9 mouse cellular contexts compared by ENCODE assay signal in genomic region chr8:108822841-108823266, GRCm38 (mm10).
A peak's percentile ranks its signal among the peaks of the same experiment; 100 is the strongest.
DNase-seq lines count a peak whose midpoint lies in the region; ATAC-seq lines count a peak whose summit lies in the region.
"Had no signal": no experiment of that assay in that cellular context is flagged by ENCODE, and none has a peak within 500 bp of the region (broad histone marks: within the 10 kb centered on the region; RNA-seq: fewer than 3 reads in every experiment).

No protein-coding gene starts in this region.

- DNase-seq in left cerebral cortex, postnatal 4 days: peak; percentile 48
- no peak for DNase-seq in left cerebral cortex, postnatal 14 days (ENCODE audit: low spot score in 2 of 2)
- peak; percentile 36 to 43 for DNase-seq in adrenal gland, adult 18-20 months (ENCODE audit: low spot score in 2 of 2)
- peak; percentile 34 for DNase-seq in kidney, postnatal 14 days
- no peak for DNase-seq in left cerebral cortex, adult 9 months (ENCODE audit: low spot score in 2 of 2)
- no peak for DNase-seq in gastrocnemius, postnatal 25 days
- no peak for DNase-seq in heart, adult 9 months (ENCODE audit: low spot score in 2 of 2)

- H3K27ac ChIP-seq in neural tube, embryonic 13.5 days (replicated peaks): peak overlapping the region; percentile 7; the same call in 1 of the 2 replicates
- H3K27ac ChIP-seq: heart, embryonic 15.5 days had no signal

- H3K4me1 ChIP-seq in neural tube, embryonic 13.5 days (replicated peaks): peaks cover 79% of the 10 kb centered on the region

- no peak overlapping the region for H3K4me2 ChIP-seq in neural tube, embryonic 13.5 days
- H3K4me2 ChIP-seq: heart, embryonic 15.5 days had no signal

- H3K27me3 ChIP-seq in neural tube, embryonic 13.5 days: no peaks in the 10 kb centered on the region
- H3K27me3 ChIP-seq: heart, embryonic 15.5 days had no signal

- intact Hi-C loops in left cerebral cortex, postnatal 4 days (cut with DNase I): no loop called here
- intact Hi-C loops in left cerebral cortex, postnatal 14 days (cut with DNase I): no loop called here

- no peak overlapping the region for H3K4me3 ChIP-seq in neural tube, embryonic 13.5 days
- H3K4me3 ChIP-seq: heart, embryonic 15.5 days had no signal

- peak; percentile 29; the same call in 1 of the 2 replicates for ATAC-seq in neural tube, embryonic 13.5 days (ENCODE audit: low read depth)

- 22% methylated on average over 15 of the region's 15 CpGs for WGBS in neural tube, embryonic 13.5 days

- peak overlapping the region; percentile 22; the same call in 1 of the 2 replicates for H3K9ac ChIP-seq in neural tube, embryonic 13.5 days
- H3K9ac ChIP-seq: heart, embryonic 15.5 days had no signal

- H3K9me3 ChIP-seq in neural tube, embryonic 13.5 days: no peaks in the 10 kb centered on the region
- H3K9me3 ChIP-seq: heart, embryonic 15.5 days had no signal

- no peaks in the 10 kb centered on the region for H3K36me3 ChIP-seq in neural tube, embryonic 13.5 days
- H3K36me3 ChIP-seq: heart, embryonic 15.5 days had no signal

Comparison
In these comparisons a context has a peak if more than half of its experiments do, and no peak if none do; other contexts are left out.
1. DNase-seq: peak in left cerebral cortex, postnatal 4 days (single experiment), adrenal gland, adult 18-20 months (2 of 2) and kidney, postnatal 14 days (single experiment); none in left cerebral cortex, postnatal 14 days (0 of 2), left cerebral cortex, adult 9 months (0 of 2), gastrocnemius, postnatal 25 days (single experiment) and heart, adult 9 months (0 of 2).